Mouse (Mus musculus): ENCODE measurements around the gene Tmem132d. TPM values are rescaled to one million over a fixed set of nuclear protein-coding genes. Genes with fewer than 3 reads are reported as not detected.

The Tmem132d gene
- polyA plus RNA-seq, 1 experiment from 2014 or later, result 0.63 TPM

GRCm38 (mm10) chr5:127910356-127910755, 522.5 kb downstream of the Tmem132d start:
- Histone ChIP-seq H3K4me2 (no peak overlapping the region), H3K27me3 (no peaks in the 10 kb centered on the region), H3K36me3 (no peaks in the 10 kb centered on the region), H3K4me3 (no peak overlapping the region), H3K9ac (no peak overlapping the region), H3K27ac (no peak overlapping the region), H3K9me3 (no peaks in the 10 kb centered on the region), H3K4me1 (no peaks in the 10 kb centered on the region)
- 19% methylated on average over 2 of the region's 2 CpGs for WGBS
- ATAC-seq (ENCODE audit: insufficient number of reproducible peaks, low FRiP score, low TSS enrichment, low read depth), result no peak

GRCm38 (mm10) chr5:127895176-127895575, 537.7 kb downstream of the Tmem132d start:
- Histone ChIP-seq H3K36me3 (no peaks in the 10 kb centered on the region), H3K4me3 (no peak overlapping the region), H3K4me2 (no peak overlapping the region), H3K9me3 (no peaks in the 10 kb centered on the region), H3K27ac (no peak overlapping the region), H3K4me1 (no peaks in the 10 kb centered on the region), H3K27me3 (no peaks in the 10 kb centered on the region), H3K9ac (no peak overlapping the region)
- no peak for ATAC-seq (ENCODE audit: insufficient number of reproducible peaks, low FRiP score, low TSS enrichment, low read depth)
- 74% methylated on average over 1 of the region's 1 CpGs for WGBS

GRCm38 (mm10) chr5:127885566-127886505, 547.0 kb downstream of the Tmem132d start:
- no peaks in the 10 kb centered on the region for H3K27me3 ChIP-seq
- H3K9me3 ChIP-seq, result no peaks in the 10 kb centered on the region
- H3K27ac ChIP-seq, result no peak overlapping the region
- no peak overlapping the region for H3K4me2 ChIP-seq
- no peaks in the 10 kb centered on the region for H3K4me1 ChIP-seq
- ATAC-seq (ENCODE audit: insufficient number of reproducible peaks, low FRiP score, low TSS enrichment, low read depth), result no peak
- no peaks in the 10 kb centered on the region for H3K36me3 ChIP-seq
- 82% methylated on average over 18 of the region's 18 CpGs for WGBS
- no peak overlapping the region for H3K9ac ChIP-seq
- no peak overlapping the region for H3K4me3 ChIP-seq

- WGBS, result 80% methylated on average over 9 of the region's 10 CpGs
Measured at GRCm38 (mm10) chr5:127883021-127883420, 549.9 kb downstream of the Tmem132d start.

GRCm38 (mm10) chr5:127874461-127874860, 558.4 kb downstream of the Tmem132d start:
- 78% methylated on average over 6 of the region's 6 CpGs for WGBS

More at GRCm38 (mm10) chr5:127883021-127883420, 549.9 kb downstream of the Tmem132d start:
- Histone ChIP-seq H3K4me1 (no peaks in the 10 kb centered on the region), H3K4me2 (no peak overlapping the region), H3K9me3 (no peaks in the 10 kb centered on the region), H3K27me3 (no peaks in the 10 kb centered on the region), H3K27ac (no peak overlapping the region), H3K9ac (no peak overlapping the region), H3K36me3 (no peaks in the 10 kb centered on the region), H3K4me3 (no peak overlapping the region)
- ATAC-seq (ENCODE audit: insufficient number of reproducible peaks, low FRiP score, low TSS enrichment, low read depth), result no peak

GRCm38 (mm10) chr5:127865157-127865556, 567.7 kb downstream of the Tmem132d start:
- ATAC-seq (ENCODE audit: insufficient number of reproducible peaks, low FRiP score, low TSS enrichment, low read depth), result no peak
- H3K9me3 ChIP-seq, result no peaks in the 10 kb centered on the region
- no peaks in the 10 kb centered on the region for H3K4me1 ChIP-seq
- no peaks in the 10 kb centered on the region for H3K36me3 ChIP-seq
- no peak overlapping the region for H3K4me3 ChIP-seq
- WGBS, result 90% methylated on average over 6 of the region's 6 CpGs
- H3K27ac ChIP-seq, result no peak overlapping the region
- no peaks in the 10 kb centered on the region for H3K27me3 ChIP-seq
- no peak overlapping the region for H3K4me2 ChIP-seq
- no peak overlapping the region for H3K9ac ChIP-seq

More at GRCm38 (mm10) chr5:127874461-127874860, 558.4 kb downstream of the Tmem132d start:
- Histone ChIP-seq H3K27me3 (no peaks in the 10 kb centered on the region), H3K36me3 (no peaks in the 10 kb centered on the region), H3K9ac (no peak overlapping the region), H3K27ac (no peak overlapping the region), H3K4me1 (no peaks in the 10 kb centered on the region), H3K4me2 (no peak overlapping the region), H3K4me3 (no peak overlapping the region), H3K9me3 (no peaks in the 10 kb centered on the region)
- ATAC-seq (ENCODE audit: insufficient number of reproducible peaks, low FRiP score, low TSS enrichment, low read depth), result no peak

- H3K4me3 ChIP-seq, result no peak overlapping the region
- H3K9ac ChIP-seq, result no peak overlapping the region
- H3K4me1 ChIP-seq, result no peaks in the 10 kb centered on the region
- H3K27ac ChIP-seq, result no peak overlapping the region
- ATAC-seq (ENCODE audit: insufficient number of reproducible peaks, low FRiP score, low TSS enrichment, low read depth), result no peak
- WGBS, result 78% methylated on average over 2 of the region's 2 CpGs
- no peaks in the 10 kb centered on the region for H3K27me3 ChIP-seq
- H3K9me3 ChIP-seq, result no peaks in the 10 kb centered on the region
- H3K4me2 ChIP-seq, result no peak overlapping the region
- H3K36me3 ChIP-seq, result no peaks in the 10 kb centered on the region
Measured at GRCm38 (mm10) chr5:127859719-127860118, 573.2 kb downstream of the Tmem132d start.

GRCm38 (mm10) chr5:127852305-127852704, 580.6 kb downstream of the Tmem132d start:
- Histone ChIP-seq H3K9ac (no peak overlapping the region), H3K4me1 (no peaks in the 10 kb centered on the region), H3K27me3 (no peaks in the 10 kb centered on the region), H3K9me3 (no peaks in the 10 kb centered on the region), H3K27ac (no peak overlapping the region), H3K4me2 (no peak overlapping the region), H3K4me3 (no peak overlapping the region), H3K36me3 (no peaks in the 10 kb centered on the region)
- ATAC-seq (ENCODE audit: insufficient number of reproducible peaks, low FRiP score, low TSS enrichment, low read depth), result no peak
- WGBS, result 79% methylated on average over 1 of the region's 1 CpGs

- H3K4me1 ChIP-seq, result no peaks in the 10 kb centered on the region
- H3K4me3 ChIP-seq, result no peak overlapping the region
- no peak overlapping the region for H3K4me2 ChIP-seq
- H3K27ac ChIP-seq, result no peak overlapping the region
- H3K9me3 ChIP-seq, result no peaks in the 10 kb centered on the region
- no peaks in the 10 kb centered on the region for H3K36me3 ChIP-seq
- no peaks in the 10 kb centered on the region for H3K27me3 ChIP-seq
- WGBS, result 85% methylated on average over 2 of the region's 2 CpGs
- H3K9ac ChIP-seq, result no peak overlapping the region
- no peak for ATAC-seq (ENCODE audit: insufficient number of reproducible peaks, low FRiP score, low TSS enrichment, low read depth)
Measured at GRCm38 (mm10) chr5:127831791-127832190, 601.1 kb downstream of the Tmem132d start.

GRCm38 (mm10) chr5:127830831-127831230, 602.0 kb downstream of the Tmem132d start:
- Histone ChIP-seq H3K36me3 (no peaks in the 10 kb centered on the region), H3K9me3 (no peaks in the 10 kb centered on the region), H3K4me1 (no peaks in the 10 kb centered on the region), H3K4me3 (no peak overlapping the region), H3K27ac (no peak overlapping the region), H3K27me3 (no peaks in the 10 kb centered on the region), H3K4me2 (no peak overlapping the region), H3K9ac (no peak overlapping the region)
- no peak for ATAC-seq (ENCODE audit: insufficient number of reproducible peaks, low FRiP score, low TSS enrichment, low read depth)
- 76% methylated on average over 1 of the region's 1 CpGs for WGBS

GRCm38 (mm10) chr5:127828756-127829155, 604.1 kb downstream of the Tmem132d start:
- H3K9ac ChIP-seq, result no peak overlapping the region
- no peaks in the 10 kb centered on the region for H3K9me3 ChIP-seq
- H3K4me1 ChIP-seq, result no peaks in the 10 kb centered on the region
- H3K4me3 ChIP-seq, result no peak overlapping the region
- WGBS, result 87% methylated on average over 6 of the region's 6 CpGs
- H3K27me3 ChIP-seq, result no peaks in the 10 kb centered on the region
- no peak overlapping the region for H3K4me2 ChIP-seq
- no peaks in the 10 kb centered on the region for H3K36me3 ChIP-seq
- ATAC-seq (ENCODE audit: insufficient number of reproducible peaks, low FRiP score, low TSS enrichment, low read depth), result no peak
- H3K27ac ChIP-seq, result no peak overlapping the region

GRCm38 (mm10) chr5:127821960-127822359, 610.9 kb downstream of the Tmem132d start:
- H3K4me2 ChIP-seq, result no peak overlapping the region
- H3K27ac ChIP-seq, result no peak overlapping the region
- ATAC-seq (ENCODE audit: insufficient number of reproducible peaks, low FRiP score, low TSS enrichment, low read depth), result no peak
- H3K9ac ChIP-seq, result no peak overlapping the region
- H3K27me3 ChIP-seq, result no peaks in the 10 kb centered on the region
- WGBS, result 41% methylated on average over 1 of the region's 1 CpGs
- no peak overlapping the region for H3K4me3 ChIP-seq
- no peaks in the 10 kb centered on the region; the same call in 1 of the 2 replicates for H3K9me3 ChIP-seq
- no peaks in the 10 kb centered on the region for H3K4me1 ChIP-seq
- no peaks in the 10 kb centered on the region for H3K36me3 ChIP-seq
